Mouse (Mus musculus) lung, postnatal 4 days (tissue): ENCODE measurements around the gene Hoxd13.
A peak's percentile ranks its signal among the peaks of the same experiment; 100 is the strongest.

ENCODE experiments used
- DNase-seq, 2 experiments: peaks; one replicate each; pipeline ENCODE4 v3.0.0; 2021

Gene Hoxd13

DNA sequence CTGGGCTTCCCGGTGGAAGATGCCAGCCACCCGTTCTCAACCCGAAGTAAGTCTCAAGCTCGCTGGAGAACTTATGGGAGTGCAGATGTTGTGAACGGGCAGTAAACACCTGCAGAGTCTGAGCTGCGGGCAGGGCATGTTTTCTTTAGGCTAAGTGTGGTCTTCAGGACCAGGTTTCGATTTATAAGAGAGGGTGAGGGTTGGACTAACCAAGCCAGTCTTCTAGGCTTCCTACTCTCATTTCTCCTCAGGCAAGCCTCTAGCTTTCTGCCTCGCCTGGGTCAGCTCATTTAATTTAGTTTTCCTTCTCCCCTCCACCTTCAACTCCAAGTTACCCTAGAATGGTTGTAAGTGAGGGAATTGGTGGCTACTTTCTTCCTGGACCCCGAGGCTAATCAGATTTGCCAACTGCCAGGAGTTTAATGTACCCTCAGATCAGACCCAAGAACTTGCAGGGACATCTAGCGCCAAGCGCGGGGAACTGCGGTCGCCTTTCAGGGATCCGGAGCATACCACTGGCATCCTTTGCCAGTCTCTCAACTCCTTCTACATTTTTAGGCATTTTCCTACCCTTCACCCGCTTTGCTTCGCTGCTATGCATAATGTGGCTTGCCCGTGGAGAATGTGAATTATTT lies 4.7 kb upstream of the Hoxd13 start:
- DNase-seq = peak; percentile 50 to 67

DNA sequence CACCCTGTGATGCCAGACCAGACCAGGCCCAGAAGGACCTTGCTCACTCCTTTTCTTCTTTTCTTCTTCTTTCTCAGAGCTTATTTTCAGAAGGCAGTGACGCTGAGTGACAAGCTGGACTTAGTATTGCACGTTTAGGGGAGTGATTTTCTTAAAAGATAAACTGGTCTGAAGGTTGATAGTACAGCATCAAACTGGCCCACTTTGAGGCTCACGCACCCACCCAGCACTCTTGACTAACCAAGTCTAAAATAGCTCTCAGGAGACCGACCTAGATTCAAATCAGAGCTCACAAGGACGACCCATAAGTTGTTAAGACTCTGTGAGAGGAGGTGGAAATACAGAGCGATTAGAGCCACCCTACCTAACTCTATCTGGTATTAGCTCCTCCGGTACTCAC lies 1.7 kb upstream of the Hoxd13 start:
- DNase-seq = no peak

GRCm38 (mm10) chr2:74667191-74667841 lies 794 bp upstream of the Hoxd13 start:
- DNase-seq = peak in 1 of 2 experiments; percentile 22

DNA sequence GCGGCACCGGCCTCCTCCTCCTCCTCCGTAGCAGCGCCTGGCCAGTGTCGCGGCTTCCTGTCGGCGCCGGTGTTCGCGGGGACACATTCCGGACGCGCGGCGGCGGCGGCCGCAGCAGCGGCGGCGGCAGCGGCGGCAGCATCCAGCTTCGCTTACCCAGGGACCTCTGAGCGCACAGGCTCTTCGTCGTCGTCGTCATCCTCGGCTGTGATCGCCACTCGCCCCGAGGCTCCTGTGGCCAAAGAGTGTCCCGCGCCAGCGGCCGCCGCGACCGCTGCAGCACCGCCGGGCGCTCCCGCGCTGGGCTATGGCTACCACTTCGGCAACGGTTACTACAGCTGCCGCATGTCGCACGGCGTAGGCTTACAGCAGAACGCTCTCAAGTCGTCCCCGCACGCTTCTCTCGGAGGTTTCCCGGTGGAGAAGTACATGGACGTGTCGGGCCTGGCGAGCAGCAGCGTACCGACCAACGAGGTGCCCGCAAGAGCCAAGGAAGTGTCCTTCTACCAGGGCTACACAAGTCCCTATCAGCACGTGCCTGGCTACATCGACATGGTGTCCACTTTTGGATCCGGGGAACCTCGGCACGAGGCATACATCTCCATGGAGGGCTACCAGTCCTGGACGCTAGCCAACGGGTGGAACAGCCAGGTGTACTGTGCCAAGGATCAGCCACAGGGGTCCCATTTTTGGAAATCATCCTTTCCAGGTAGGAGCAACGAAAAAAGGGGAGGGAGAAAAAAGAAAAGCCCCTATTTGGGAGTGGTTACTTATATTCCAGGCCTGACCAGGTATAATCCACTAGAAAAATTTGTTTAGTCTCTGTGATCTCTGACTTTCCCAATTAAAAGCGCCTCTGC lies 490 bp downstream of the Hoxd13 start:
- DNase-seq = peak in 1 of 2 experiments; percentile 37

DNA sequence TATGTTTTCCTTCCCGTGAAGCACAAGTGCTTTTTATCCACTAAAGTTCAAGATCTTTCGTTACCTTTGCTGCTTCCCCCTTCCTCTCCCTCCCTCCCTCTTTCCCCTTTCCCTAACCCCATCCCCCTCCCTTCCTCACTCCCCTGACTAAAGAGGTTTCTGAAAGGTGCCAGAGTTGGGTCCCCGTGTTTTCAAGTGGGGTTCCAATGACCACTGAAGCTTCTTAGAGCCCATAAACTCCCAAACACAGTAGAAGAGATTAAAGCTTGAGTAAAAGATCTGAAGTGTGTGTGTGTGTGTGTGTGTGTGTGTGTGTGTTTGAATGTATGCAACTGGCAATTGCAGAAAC lies 1.1 kb downstream of the Hoxd13 start:
- DNase-seq = no peak

- no peak for DNase-seq
Observed at GRCm38 (mm10) chr2:74669650-74670235, 1.6 kb downstream of the Hoxd13 start.

DNA sequence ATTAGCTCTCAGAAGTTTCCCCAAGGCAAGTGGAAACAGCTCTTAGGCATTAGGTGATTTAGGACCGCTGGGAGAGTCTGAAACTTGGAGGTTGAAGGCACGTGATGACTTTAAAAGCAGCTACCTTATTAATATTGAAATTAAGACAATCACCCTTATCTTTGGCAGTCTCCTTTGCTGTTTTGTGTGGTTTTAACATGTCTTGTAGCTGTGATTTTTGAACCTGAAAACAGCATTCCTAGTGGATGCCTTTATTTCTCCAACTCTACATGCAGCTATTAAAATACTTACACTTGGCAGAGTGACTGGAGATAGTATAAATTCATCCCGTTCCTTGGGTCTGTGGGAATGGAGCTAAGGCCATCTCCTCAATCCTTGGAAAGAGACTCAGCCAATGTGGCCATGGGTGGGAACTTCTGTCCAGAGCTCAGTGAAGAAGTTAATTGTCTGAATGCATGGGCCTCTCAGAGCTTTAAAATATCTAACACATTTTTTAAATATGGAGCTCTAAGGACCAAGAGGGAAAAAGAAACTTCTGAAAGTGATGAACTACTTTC lies 2.6 kb downstream of the Hoxd13 start:
- DNase-seq = no peak

DNA sequence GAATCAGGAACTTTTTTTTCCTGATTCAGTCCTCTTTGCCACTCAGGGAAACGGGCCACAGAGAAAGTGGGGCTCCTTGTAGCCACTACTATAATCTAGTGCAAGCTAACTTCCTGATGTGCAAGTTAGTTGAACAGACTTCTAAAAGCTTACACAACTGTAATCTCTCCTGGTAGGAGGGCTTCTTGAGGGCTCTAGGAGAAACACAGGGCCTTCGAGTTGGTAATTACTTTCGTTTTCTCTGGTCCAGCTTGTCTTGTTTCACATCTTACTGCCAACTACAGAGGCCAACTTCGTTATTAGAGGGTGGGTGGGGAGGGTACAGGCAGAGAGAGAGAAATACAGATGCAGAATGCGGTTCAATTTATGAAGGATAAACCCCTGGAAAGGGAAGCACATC lies 3.7 kb downstream of the Hoxd13 start:
- no peak for DNase-seq

- peak; percentile 65 to 73 for DNase-seq
Observed at GRCm38 (mm10) chr2:74672481-74673362, 4.6 kb downstream of the Hoxd13 start.

DNA sequence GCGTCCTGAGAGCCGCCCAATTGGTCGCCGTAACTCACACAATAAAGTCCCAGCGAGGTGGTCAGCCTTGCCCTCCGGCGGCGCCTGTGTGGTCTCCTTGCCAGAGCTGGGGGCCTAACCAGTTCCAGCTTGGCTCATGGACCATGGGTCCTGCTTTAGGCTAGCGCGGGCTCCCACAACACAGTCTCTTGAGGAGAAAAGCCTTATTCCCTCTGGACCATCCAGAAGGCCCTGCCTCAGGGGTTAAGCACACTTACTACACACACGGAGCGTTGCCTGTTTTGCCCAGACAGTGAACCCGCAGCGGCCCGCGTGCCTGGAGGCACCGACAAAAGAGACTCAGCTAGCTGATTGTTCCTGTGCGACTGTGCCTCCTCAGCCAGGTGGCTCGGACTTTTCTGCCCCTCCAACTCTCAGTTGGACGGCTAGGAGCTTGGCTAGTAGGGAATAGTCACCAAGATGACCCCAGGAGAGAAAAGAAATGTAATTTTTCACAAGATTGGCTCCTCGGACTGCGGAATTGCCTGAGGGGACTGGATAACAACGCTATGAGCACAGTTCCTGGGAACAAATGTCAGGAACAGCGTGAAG lies 5.8 kb downstream of the Hoxd13 start:
- DNase-seq = no peak

GRCm38 (mm10) chr2:74674881-74675665 lies 7.0 kb downstream of the Hoxd13 start, which contains the start of gene Hoxd12:
Gene Hoxd12 (plus strand): TSS chr2:74675013.
- no peak for DNase-seq

- no peak for DNase-seq
Observed at GRCm38 (mm10) chr2:74675666-74676282, 7.7 kb downstream of the Hoxd13 start.

GRCm38 (mm10) chr2:74676376-74677052 lies 8.4 kb downstream of the Hoxd13 start:
- no peak for DNase-seq

DNA sequence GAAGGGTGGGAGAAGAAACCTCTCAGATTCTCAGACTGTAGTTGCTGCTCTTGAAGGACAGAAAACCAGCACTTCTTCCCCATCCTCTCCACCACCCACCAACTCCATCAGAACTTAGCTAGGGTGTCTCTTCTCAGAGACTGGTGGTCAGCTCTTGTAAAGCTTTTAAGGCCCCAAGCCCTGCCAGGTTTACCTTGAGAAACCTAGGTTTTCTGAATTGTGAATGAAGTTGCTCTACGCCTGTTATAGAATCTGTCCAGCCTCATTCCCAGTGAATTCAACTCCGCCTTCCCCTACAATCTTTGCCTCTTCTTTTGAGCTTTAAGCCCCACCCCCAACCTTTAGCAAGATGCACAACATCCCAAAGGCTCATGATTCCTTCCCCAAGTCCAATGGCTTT lies 9.0 kb downstream of the Hoxd13 start:
- DNase-seq = no peak

GRCm38 (mm10) chr2:74678891-74679595 lies 10.9 kb downstream of the Hoxd13 start, which contains the start of gene Hoxd11:
Gene Hoxd11 (plus strand): TSS chr2:74679557.
- DNase-seq = no peak

DNA sequence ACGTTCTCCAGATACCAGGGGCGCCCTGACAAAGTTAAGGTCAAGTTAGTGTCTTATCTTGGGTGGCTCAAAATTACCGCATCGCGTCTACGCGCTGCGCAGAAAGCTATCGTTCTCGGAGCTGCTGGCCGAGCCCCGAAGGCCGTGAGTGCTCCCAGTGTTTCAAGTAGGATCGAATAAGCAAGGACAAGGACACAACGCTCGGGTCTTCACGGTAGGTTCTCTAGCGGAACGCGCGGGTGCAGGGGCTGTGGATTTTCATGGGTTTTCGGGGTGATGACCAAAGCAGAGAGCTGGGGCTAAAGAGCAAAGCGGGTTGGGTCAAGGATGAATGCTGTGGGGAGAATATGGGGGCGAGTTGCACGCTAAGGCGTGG lies 11.5 kb downstream of the Hoxd13 start:
- no peak for DNase-seq

GRCm38 (mm10) chr2:74679980-74680379 lies 11.9 kb downstream of the Hoxd13 start:
- no peak for DNase-seq

- DNase-seq = no peak
Observed at GRCm38 (mm10) chr2:74680561-74681398, 12.7 kb downstream of the Hoxd13 start.
